Mouse (Mus musculus): ENCODE results near the gene Tmem151a.

Tmem151a gene

DNA sequence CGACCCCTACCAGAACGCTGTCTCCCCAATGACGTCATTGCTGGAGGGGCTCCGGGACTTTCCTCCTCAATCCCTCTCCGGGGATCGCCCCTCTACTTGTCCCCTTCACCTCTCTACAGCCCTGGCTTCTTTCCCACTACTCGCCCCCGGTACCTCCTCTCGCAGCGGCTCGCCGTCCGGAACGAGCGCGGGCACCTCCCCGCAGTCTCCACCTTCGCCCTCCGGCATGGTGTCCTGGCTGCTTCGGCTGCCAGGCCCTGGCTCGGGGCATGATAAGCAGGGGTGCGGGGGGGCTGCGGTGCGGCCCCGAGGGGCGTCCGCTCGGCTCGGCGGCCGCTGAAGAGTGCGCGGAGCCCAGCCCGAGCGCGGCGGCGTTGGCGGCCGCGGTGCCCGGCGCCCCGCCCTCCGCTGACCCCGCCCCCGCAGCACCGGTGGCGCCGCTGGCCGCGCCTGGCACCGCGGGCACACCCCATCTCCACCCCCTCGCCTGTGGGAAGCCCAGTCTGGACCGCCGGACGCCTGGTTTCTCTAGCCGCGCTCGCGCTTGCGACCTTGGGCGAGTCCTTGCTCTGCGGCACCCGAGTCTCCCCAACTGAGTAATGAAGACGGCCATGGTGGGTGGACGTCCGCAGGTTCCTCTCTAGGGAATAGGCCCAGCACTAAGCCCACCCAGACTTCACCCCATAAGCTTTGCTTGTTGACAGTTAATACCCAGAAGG, at the start of gene Tmem151a:
TSS of gene Tmem151a (minus strand) at position 387 of the 719 bp plus-strand sequence.
- no peak for DNase-seq (ENCODE audit: extremely low spot score)

GRCm38 (mm10) chr19:5131237-5131636, 45.9 kb upstream of the Tmem151a start:
- no peak for DNase-seq (ENCODE audit: extremely low spot score)

- no peak for DNase-seq (ENCODE audit: extremely low spot score)
Measured at GRCm38 (mm10) chr19:5129770-5130169, 44.4 kb upstream of the Tmem151a start.

DNA sequence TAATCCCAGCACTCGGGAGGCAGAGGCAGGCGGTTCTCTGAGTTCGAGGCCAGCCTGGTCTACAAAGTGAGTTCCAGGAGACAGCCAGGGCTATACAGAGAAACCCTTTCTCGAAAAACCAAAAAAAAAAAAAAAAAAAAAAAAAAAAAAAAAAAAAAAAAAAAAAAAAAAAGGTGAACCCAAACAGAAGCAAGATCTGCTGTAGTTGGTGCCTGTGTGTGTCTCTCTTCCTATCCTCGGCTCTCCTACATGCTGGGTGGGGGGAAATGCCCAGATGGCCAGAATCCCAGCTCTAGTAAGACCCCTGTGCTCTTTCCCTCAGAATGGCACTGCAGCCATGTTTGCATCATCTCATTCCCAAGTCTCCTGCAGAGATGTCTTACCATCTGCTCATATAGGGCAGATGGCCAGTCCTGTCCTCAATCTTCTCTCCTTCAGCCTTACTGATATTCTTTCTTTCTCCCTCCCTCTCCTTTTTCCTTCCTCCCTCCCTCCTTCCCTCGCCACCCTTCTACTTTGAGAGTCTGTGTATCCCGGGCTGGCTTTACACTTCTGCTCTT, 38.8 kb upstream of the Tmem151a start:
- no peak for DNase-seq (ENCODE audit: extremely low spot score)

DNA sequence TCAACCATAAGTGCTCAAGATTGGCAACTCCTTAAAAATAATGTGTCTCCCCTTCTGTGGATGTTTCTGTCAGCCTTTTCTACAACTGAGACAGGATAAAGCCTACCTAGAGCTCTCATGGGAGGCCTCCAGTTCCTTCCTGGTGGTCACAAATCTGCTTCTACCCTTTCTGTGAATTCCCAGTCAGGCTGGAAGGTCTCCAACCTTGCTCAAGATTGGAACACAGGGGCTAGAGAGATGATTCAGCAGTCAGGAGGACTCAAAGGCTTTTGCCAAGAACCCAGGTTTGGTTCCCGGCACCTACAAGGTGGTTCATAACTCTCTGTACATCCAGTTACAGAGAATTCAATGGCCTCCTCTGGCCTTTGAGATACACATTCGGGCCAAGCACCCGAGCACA, 37.9 kb upstream of the Tmem151a start:
- no peak for DNase-seq (ENCODE audit: extremely low spot score)

- no peak for DNase-seq (ENCODE audit: extremely low spot score)
Measured at GRCm38 (mm10) chr19:5122492-5122891, 37.2 kb upstream of the Tmem151a start.

- DNase-seq (ENCODE audit: extremely low spot score), result no peak
Measured at GRCm38 (mm10) chr19:5118384-5118698, 33.0 kb upstream of the Tmem151a start, which contains the start of gene Klc2. Gene Klc2 (minus strand): TSS chr19:5118560.

- DNase-seq (ENCODE audit: extremely low spot score), result peak; percentile 95
Measured at GRCm38 (mm10) chr19:5117494-5118383, 32.4 kb upstream of the Tmem151a start.

DNA sequence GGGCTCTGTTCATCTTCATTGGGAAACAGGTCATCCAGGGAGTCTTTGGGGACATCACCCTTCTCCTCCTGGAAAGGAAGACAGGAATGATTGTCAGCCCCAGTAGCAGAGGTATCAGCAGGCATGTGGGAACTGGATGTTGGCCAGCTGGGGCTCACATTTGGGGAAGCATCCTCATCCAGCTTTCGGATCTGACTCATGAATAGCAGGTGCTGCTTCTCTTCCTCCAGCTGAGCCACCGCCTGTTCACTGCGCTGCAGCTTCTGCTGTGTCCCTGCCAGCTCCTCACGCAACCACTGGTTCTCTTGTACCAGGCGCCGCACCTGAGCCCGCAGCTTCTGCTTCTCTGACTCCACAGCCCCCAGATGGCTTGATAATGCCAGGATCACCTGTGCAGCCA, 28.5 kb upstream of the Tmem151a start:
- no peak for DNase-seq (ENCODE audit: extremely low spot score)

DNA sequence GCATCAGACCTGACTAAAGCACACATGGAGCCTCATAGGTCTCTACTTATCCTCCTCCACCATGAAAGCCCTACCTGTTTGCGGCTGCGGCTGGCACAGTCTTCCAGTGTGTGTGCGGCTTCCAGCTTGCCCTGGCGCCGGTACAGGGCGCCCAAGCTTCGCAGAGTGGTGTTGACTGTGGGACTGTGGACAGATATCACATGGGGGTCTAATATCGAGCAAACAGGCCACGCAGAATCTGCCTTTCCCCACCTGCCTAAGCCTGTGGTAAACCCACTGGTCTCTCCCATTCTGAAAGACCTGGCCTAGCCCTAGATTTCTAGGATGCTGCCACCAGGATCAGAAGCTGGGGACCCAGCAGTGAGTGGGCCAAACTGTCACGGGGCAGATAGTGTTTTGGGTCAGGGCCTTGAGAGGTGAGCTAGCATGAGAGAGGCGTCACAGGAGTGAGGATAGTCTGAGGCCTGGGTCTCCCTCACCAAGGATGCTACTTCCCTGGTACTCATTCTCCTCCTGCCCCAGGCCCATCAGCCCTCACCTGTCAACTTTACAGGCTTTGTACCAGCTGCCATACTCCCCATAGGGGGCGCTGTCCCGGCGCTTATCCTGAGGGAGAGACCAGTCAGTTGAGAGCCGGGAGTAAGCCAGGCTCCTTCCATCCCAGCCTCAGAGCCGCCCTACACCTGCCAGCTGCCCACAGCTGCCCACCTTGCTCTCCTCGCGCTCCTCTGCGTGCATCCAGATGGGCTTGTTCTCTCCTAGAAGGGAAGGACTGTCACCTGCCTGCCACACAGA, 24.5 kb upstream of the Tmem151a start:
- DNase-seq (ENCODE audit: extremely low spot score), result no peak

- DNase-seq (ENCODE audit: extremely low spot score), result no peak
Measured at GRCm38 (mm10) chr19:5108702-5109101, 23.4 kb upstream of the Tmem151a start.

DNA sequence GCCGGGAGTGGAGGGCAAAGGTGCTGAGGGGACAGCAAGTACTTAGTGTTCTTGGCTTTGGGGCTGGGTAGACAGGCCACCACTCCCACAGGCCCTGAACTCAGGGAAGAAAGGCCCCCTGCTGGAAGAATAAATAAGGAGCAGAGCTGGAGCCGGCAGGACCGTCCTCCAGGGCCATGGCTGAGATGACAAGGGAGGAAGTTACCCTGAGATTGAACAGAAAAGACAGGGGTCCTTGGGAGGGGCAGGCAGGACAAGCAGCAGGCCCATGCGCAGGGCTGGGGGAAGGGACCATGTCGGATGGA, 22.9 kb upstream of the Tmem151a start:
- DNase-seq (ENCODE audit: extremely low spot score), result peak; percentile 40

DNA sequence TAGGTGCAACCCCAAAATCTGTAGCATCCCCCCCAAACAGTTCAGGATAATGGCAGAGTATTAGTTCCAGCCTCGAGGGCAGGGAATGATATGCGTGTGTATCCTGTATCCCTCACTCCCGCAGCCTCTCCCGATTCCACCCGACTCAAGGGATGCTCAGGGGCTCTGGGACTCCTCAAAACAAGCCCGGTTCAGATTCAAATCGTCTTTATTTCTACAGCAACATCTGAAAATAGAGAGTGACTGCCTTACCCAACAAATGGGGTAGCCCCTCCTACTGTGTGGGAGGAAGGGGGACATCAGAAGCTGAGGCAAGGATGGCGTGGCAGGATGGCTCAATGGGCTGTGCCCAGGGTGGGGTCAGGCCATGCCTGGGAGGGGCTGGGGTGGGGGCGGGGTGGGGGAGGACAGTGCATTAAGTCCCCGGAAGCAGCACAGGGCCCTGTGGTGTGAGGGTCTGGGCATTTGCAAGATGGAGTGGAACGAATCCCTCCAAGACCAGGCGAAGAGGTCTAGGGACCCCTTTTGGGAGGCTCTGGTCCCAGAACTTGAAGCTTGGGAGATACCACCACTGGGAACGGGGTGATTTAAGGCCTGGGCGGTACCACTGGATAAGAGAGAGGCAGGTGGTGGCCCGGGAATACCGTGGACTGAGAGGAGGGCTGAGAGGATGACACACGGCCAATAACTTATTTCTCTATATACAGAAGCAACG, 22.4 kb upstream of the Tmem151a start:
- no peak for DNase-seq (ENCODE audit: extremely low spot score)

GRCm38 (mm10) chr19:5106731-5107191, 21.4 kb upstream of the Tmem151a start, which contains the start of gene Rab1b:
Gene Rab1b (minus strand): TSS chr19:5107072.
- DNase-seq (ENCODE audit: extremely low spot score), result peak; percentile 97

- DNase-seq (ENCODE audit: extremely low spot score), result no peak
Measured at GRCm38 (mm10) chr19:5106074-5106473, 20.7 kb upstream of the Tmem151a start.

GRCm38 (mm10) chr19:5098363-5099143, 13.2 kb upstream of the Tmem151a start, which contains the start of gene Cnih2:
Gene Cnih2 (minus strand): TSS chr19:5098521.
- peak; percentile 81 for DNase-seq (ENCODE audit: extremely low spot score)

DNA sequence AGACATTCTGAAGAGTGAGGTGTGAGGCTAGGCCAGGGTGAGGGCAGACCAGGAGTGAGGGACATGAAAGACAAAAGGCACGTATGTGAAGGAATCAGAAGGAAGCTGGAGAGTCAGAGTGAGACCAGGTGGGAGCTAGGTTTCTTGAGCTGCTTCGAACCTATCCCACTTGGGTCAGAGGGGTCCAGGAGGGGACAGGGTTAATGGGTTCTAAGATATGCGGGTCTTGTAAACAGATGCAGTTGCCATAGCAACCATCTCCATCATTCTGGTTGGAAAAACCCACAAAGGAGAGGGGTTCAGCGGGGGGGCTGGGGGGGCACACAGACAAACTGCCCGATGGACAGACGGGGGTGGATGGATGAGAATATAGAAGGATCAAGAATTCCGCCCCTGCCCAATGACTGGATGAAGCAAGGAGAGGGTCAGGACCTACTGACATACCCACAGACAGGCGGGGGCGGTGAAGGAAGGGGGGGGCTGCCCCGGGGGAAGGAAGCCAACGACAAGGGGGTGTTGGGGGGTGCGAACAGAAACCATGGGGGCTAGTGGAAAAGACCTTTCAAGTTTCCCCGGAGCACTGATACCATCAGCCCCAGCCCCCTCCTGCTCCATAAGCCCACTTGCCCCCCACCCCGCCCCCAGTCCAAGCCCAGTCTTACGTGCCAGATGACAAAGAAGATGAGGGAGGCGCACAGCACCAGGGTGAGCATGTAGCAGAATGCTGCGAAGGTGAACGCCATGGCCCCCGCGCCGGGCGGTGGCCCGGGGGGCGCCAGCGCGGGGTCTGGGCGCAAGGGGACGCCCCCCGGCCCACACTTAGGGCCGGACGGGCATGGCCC, 12.4 kb upstream of the Tmem151a start:
- peak; percentile 40 for DNase-seq (ENCODE audit: extremely low spot score)

DNA sequence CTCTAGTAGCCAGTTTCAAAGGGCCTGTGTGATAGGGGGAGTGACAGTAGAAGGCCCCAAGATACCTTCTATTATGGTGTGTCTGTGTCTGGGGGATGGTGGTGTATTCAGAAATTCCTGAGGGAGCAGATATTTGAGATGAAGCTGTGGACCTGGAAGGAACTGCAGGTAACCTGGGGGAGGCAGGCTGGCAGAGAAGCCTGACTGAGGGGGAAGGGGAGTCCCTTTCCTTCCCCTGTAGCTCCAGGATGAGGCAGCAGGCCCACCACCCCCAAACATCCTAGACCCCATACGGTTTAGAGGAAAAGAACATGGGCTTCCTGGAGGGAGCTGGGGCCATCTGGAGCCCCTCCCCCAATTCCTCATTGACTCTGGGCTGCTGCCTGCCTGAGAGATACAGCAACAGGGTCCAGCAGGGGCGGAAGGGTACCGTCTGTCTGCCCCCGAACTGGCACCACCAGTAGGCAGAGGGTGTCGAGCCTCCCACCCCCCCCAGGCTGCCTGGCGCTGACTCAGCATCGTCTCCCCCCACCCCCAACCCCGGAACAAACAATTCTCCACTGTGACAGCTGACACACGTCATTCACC, 10.7 kb upstream of the Tmem151a start:
- DNase-seq (ENCODE audit: extremely low spot score), result no peak

Measured in embryo, embryonic 9.5 days (tissue).